Mouse (Mus musculus): ENCODE data around the gene Olfml2b.

DNA sequence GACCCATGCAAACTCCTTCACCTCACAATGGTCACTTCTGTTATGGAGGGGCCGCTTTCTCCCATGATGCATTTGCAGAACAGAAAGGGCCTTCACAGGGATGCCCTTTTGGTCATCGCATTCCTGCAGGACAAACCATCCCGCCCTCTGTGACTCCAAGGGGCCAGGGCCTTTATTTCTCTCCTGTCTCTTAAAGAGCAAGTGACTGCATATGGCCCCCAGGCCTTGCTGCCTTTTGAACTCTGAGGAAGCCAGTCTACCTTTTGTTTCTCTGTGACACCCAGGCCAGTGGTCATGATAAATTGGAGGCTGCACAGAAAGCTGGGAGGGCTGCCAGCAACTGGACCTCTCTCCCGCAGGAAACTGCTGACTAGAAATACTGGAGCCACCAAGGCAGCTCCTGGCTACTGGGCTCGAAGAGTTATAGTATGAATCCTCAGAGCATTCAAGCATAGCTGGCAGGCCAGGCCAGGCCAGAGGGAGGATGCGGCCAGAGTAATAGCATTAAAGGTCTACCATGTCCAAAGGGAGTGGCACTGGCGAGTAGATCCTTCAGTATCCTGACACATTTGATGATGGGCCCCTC lies 53.5 kb downstream of the Olfml2b start:
- TF ChIP-seq CTCF (IDR thresholded peaks at IDR 0.05; ENCODE audit: extremely low read depth, insufficient read depth, low read length) (no peak), POLR2A (IDR thresholded peaks at IDR 0.05; ENCODE audit: extremely low read depth, insufficient read depth, low read length) (no peak)

Measured in cortical plate, adult 2 months (tissue).